12 mouse cellular contexts compared by ENCODE assay signal in genomic region chr4:13241628-13242479, GRCm38 (mm10).
DNase-seq lines count a peak whose midpoint lies in the region; ATAC-seq and TF ChIP-seq lines count a peak whose summit lies in the region.
"Had no signal": no experiment of that assay in that cellular context is flagged by ENCODE, and none has a peak within 500 bp of the region (broad histone marks: within the 10 kb centered on the region; RNA-seq: fewer than 3 reads in every experiment).

No protein-coding gene starts in this region.

- no peak overlapping the region; the same call in 1 of the 2 replicates for H3K27ac ChIP-seq in neural tube, embryonic 15.5 days (replicated peaks)
- H3K27ac ChIP-seq in heart, embryonic 14.5 days (replicated peaks in 1 of 2; ENCODE audit: control insufficient read depth in 1 of 2, insufficient read depth in 1 of 2, low read depth in 2 of 2, low read length in 2 of 2), result peak overlapping the region; percentile 66 to 75
- peak overlapping the region; percentile 44 for H3K27ac ChIP-seq in limb, embryonic 14.5 days (replicated peaks; ENCODE audit: low read depth, low read length)
- H3K27ac ChIP-seq in midbrain, embryonic 11.5 days (ENCODE audit: low read depth, low read length), result no peak overlapping the region
- H3K27ac ChIP-seq: forebrain, embryonic 15.5 days had no signal

- no peak for ATAC-seq in neural tube, embryonic 15.5 days (ENCODE audit: low FRiP score)
- no peak for ATAC-seq in heart, embryonic 14.5 days (ENCODE audit: insufficient number of reproducible peaks, insufficient read depth, low FRiP score, low read depth)
- peak; percentile 87 for ATAC-seq in limb, embryonic 14.5 days (ENCODE audit: low FRiP score, low read depth)
- no peak for ATAC-seq in midbrain, embryonic 11.5 days (ENCODE audit: low FRiP score)
- ATAC-seq: forebrain, embryonic 15.5 days; hindbrain, postnatal 0 days had no signal

- no peaks in the 10 kb centered on the region for H3K9me3 ChIP-seq in neural tube, embryonic 15.5 days (replicated peaks)
- H3K9me3 ChIP-seq in heart, embryonic 14.5 days (ENCODE audit: control insufficient read depth, low read length), result no peaks in the 10 kb centered on the region
- H3K9me3 ChIP-seq in limb, embryonic 14.5 days (ENCODE audit: control insufficient read depth, low read length), result no peaks in the 10 kb centered on the region
- no peaks in the 10 kb centered on the region for H3K9me3 ChIP-seq in midbrain, embryonic 11.5 days (ENCODE audit: control insufficient read depth, low read length)
- H3K9me3 ChIP-seq: forebrain, embryonic 15.5 days had no signal

- no peak overlapping the region for H3K4me2 ChIP-seq in neural tube, embryonic 15.5 days
- H3K4me2 ChIP-seq in heart, embryonic 14.5 days (ENCODE audit: low read length), result no peak overlapping the region
- H3K4me2 ChIP-seq in limb, embryonic 14.5 days (replicated peaks; ENCODE audit: low read depth, low read length, severe bottlenecking), result no peak overlapping the region; the same call in 1 of the 2 replicates
- H3K4me2 ChIP-seq in midbrain, embryonic 11.5 days, result no peak overlapping the region
- H3K4me2 ChIP-seq: forebrain, embryonic 15.5 days had no signal

- no peaks in the 10 kb centered on the region for H3K36me3 ChIP-seq in neural tube, embryonic 15.5 days
- no peaks in the 10 kb centered on the region for H3K36me3 ChIP-seq in heart, embryonic 14.5 days (ENCODE audit: control insufficient read depth, insufficient read depth, low read length)
- no peaks in the 10 kb centered on the region for H3K36me3 ChIP-seq in limb, embryonic 14.5 days (ENCODE audit: control insufficient read depth, insufficient read depth, low read length)
- H3K36me3 ChIP-seq in midbrain, embryonic 11.5 days (ENCODE audit: control insufficient read depth, insufficient read depth, low read length), result no peaks in the 10 kb centered on the region
- H3K36me3 ChIP-seq: forebrain, embryonic 15.5 days had no signal

- H3K4me3 ChIP-seq in neural tube, embryonic 15.5 days (replicated peaks), result no peak overlapping the region
- no peak overlapping the region for H3K4me3 ChIP-seq in heart, embryonic 14.5 days (ENCODE audit: control insufficient read depth in 1 of 2, insufficient read depth in 1 of 2, low read depth in 1 of 2, low read length in 2 of 2)
- H3K4me3 ChIP-seq in limb, embryonic 14.5 days (replicated peaks; ENCODE audit: low read length), result no peak overlapping the region
- H3K4me3 ChIP-seq in midbrain, embryonic 11.5 days (ENCODE audit: low read depth, low read length), result no peak overlapping the region
- H3K4me3 ChIP-seq: forebrain, embryonic 15.5 days had no signal

- no peak overlapping the region for H3K9ac ChIP-seq in neural tube, embryonic 15.5 days (replicated peaks)
- H3K9ac ChIP-seq in heart, embryonic 14.5 days (ENCODE audit: low read length), result no peak overlapping the region
- H3K9ac ChIP-seq in limb, embryonic 14.5 days (ENCODE audit: low read depth, low read length, severe bottlenecking), result no peak overlapping the region
- no peak overlapping the region for H3K9ac ChIP-seq in midbrain, embryonic 11.5 days (ENCODE audit: low read length)
- H3K9ac ChIP-seq: forebrain, embryonic 15.5 days had no signal

- H3K27me3 ChIP-seq in neural tube, embryonic 15.5 days (replicated peaks), result no peaks in the 10 kb centered on the region
- no peaks in the 10 kb centered on the region for H3K27me3 ChIP-seq in heart, embryonic 14.5 days (ENCODE audit: control insufficient read depth, insufficient read depth, low read length)
- H3K27me3 ChIP-seq in limb, embryonic 14.5 days (ENCODE audit: control insufficient read depth, insufficient read depth, low read length), result no peaks in the 10 kb centered on the region
- H3K27me3 ChIP-seq in midbrain, embryonic 11.5 days (ENCODE audit: control insufficient read depth, insufficient read depth, low read length), result no peaks in the 10 kb centered on the region
- H3K27me3 ChIP-seq: forebrain, embryonic 15.5 days had no signal

- TF ChIP-seq POLR2A in limb, embryonic 14.5 days (IDR thresholded peaks at IDR 0.05; ENCODE audit: borderline replicate concordance, extremely low read depth, insufficient read depth, insufficient read length), result no peak

- 75% methylated on average over 21 of the region's 21 CpGs for WGBS in neural tube, embryonic 15.5 days
- 57% methylated on average over 21 of the region's 21 CpGs for WGBS in heart, embryonic 14.5 days
- 22% methylated on average over 21 of the region's 21 CpGs for WGBS in limb, embryonic 14.5 days
- 84% methylated on average over 21 of the region's 21 CpGs for WGBS in midbrain, embryonic 11.5 days

- peaks cover 7% of the 10 kb centered on the region for H3K4me1 ChIP-seq in neural tube, embryonic 15.5 days
- peaks cover 12 to 17% of the 10 kb centered on the region in 2 experiments for H3K4me1 ChIP-seq in heart, embryonic 14.5 days (ENCODE audit: control insufficient read depth in 2 of 2, insufficient read depth in 2 of 2, low read length in 2 of 2)
- peaks cover 23% of the 10 kb centered on the region for H3K4me1 ChIP-seq in limb, embryonic 14.5 days (ENCODE audit: control insufficient read depth, insufficient read depth, low read length)
- no peaks in the 10 kb centered on the region for H3K4me1 ChIP-seq in midbrain, embryonic 11.5 days (ENCODE audit: control insufficient read depth, insufficient read depth, low read length)

- peak; percentile 40 for DNase-seq in neural tube, embryonic 10.5 days (ENCODE audit: extremely low spot score, low spot score)
- peak; percentile 76 for DNase-seq in limb, embryonic 14.5 days (ENCODE audit: low spot score)
- DNase-seq in urinary bladder, adult 18-20 months (ENCODE audit: low spot score in 2 of 2), result no peak
- DNase-seq in cerebellum, postnatal 14 days, result no peak
- no peak for DNase-seq in midbrain, embryonic 11.5 days (ENCODE audit: low spot score, missing footprints)
- no peak for DNase-seq in right cerebral cortex, postnatal 10 days (ENCODE audit: low spot score in 2 of 2)
- DNase-seq: retina, postnatal 1 day; thymus, postnatal 25 days had no signal

Comparison
In these comparisons a context has a peak if more than half of its experiments do, and no peak if none do; other contexts are left out.
1. DNase-seq: peak in neural tube, embryonic 10.5 days (single experiment) and limb, embryonic 14.5 days (single experiment); none in urinary bladder, adult 18-20 months (0 of 2), cerebellum, postnatal 14 days (0 of 2), midbrain, embryonic 11.5 days (single experiment) and right cerebral cortex, postnatal 10 days (0 of 2).
2. H3K27ac ChIP-seq: peak in heart, embryonic 14.5 days (2 of 2) and limb, embryonic 14.5 days (single experiment); none in neural tube, embryonic 15.5 days (single experiment) and midbrain, embryonic 11.5 days (single experiment).